Mouse (Mus musculus) neural tube, embryonic 11.5 days (tissue): ENCODE measurements at regions not wholly inside any gene's neighbourhood (a gene's known extent, or its start where the extent isn't known, plus 50 kb on each side); places are given as distances from the start of the nearest gene placed in this dataset.
"Not testable (repeated sequence)": the region's sequence is repeated elsewhere in the genome, so short reads cannot be mapped to it uniquely, and the experiment has no call there.

Source experiments
- ATAC-seq: fragments of 200-750 bp; cut with Nextera tagmentation; 2 replicates; pipeline ENCODE4 v1.8.0; 2017; ENCODE audit warnings: moderate number of reproducible peaks, mild to moderate bottlenecking, moderate TSS enrichment, moderate library complexity; ENCODE audit not compliant: insufficient read depth, low FRiP score, low TSS enrichment
- DNase-seq: peaks from one replicate; pipeline ENCODE4 v3.0.0-alpha.2; 2015; ENCODE audit warnings: low spot score
- H3K27ac ChIP-seq: fragments of 300-500 bp; sonication (generic); 2 replicates; pipeline ENCODE4 v1.5.1; 2014; ENCODE audit warnings: low read depth, mild to moderate bottlenecking, low read length
- H3K27me3 ChIP-seq: fragments of 300-500 bp; sonication (generic); 2 replicates; pipeline ENCODE4 v1.6.1; 2014; ENCODE audit warnings: mild to moderate bottlenecking, low read length, mixed read lengths; ENCODE audit not compliant: control insufficient read depth, insufficient read depth
- H3K36me3 ChIP-seq: fragments of 300-500 bp; sonication (generic); 2 replicates; pipeline ENCODE4 v1.6.1; 2014; ENCODE audit warnings: mild to moderate bottlenecking, low read length, moderate library complexity, mixed read lengths; ENCODE audit not compliant: control insufficient read depth, insufficient read depth
- H3K4me1 ChIP-seq: fragments of 300-500 bp; sonication (generic); 2 replicates; pipeline ENCODE4 v1.6.1; 2014; ENCODE audit warnings: low read length, mixed read lengths; ENCODE audit not compliant: control insufficient read depth, insufficient read depth
- H3K4me2 ChIP-seq: fragments of 300-500 bp; sonication (generic); 2 replicates; pipeline ENCODE4 v1.6.1; 2014; ENCODE audit warnings: low read depth, mild to moderate bottlenecking, moderate library complexity
- H3K4me3 ChIP-seq: fragments of 300-500 bp; sonication (generic); 2 replicates; pipeline ENCODE4 v1.5.1; 2014; ENCODE audit warnings: low read depth, low read length
- H3K9ac ChIP-seq: fragments of 300-500 bp; sonication (generic); 2 replicates; pipeline ENCODE4 v1.6.1; 2014; ENCODE audit warnings: mild to moderate bottlenecking, low read length
- H3K9me3 ChIP-seq: fragments of 300-500 bp; sonication (generic); 2 replicates; pipeline ENCODE4 v1.6.1; 2016; ENCODE audit warnings: low read length; ENCODE audit not compliant: control insufficient read depth
- WGBS: fragments of 180-500 bp; shearing (Covaris S2); extraction: QIAGEN DNeasy Blood & Tissue Kit; methylation state at CpG from one replicate; pipeline ENCODE4 v1.1.7; 2014; 5-methylcytosine and 5-hydroxymethylcytosine counted together

- WGBS: 90% methylated on average over 1 of the region's 1 CpGs
- no peaks in the 10 kb centered on the region for H3K9me3 ChIP-seq
- H3K4me2 ChIP-seq: no peak overlapping the region
- DNase-seq: no peak
- H3K27me3 ChIP-seq: no peaks in the 10 kb centered on the region
- no peaks in the 10 kb centered on the region for H3K4me1 ChIP-seq
- no peak overlapping the region for H3K9ac ChIP-seq
- ATAC-seq: no peak
- no peak overlapping the region for H3K27ac ChIP-seq
- H3K4me3 ChIP-seq: no peak overlapping the region
- no peaks in the 10 kb centered on the region for H3K36me3 ChIP-seq
Measured at GRCm38 (mm10) chr9:113119721-113120120, 588.3 kb downstream of the Pdcd6ip start.

DNA sequence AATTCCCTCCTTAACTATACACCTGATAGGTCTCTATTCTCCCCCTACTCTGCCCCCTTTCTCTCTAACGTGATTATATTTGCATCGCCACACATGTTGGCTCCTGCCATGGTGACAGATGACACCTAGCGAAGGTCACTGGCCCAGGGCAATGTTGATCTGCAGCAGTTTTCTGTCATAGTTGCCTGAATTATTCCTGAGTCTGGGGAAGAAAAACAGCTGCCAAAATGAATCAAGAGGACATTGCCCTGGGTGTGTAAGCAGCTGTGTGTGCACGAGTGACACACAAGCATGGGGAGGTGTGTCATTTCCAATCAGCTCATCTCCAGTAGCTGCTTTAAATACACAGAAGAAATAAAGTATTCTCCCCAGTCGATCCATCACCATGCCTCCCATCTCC lies 592.5 kb downstream of the Pdcd6ip start:
- Histone ChIP-seq H3K9me3 (no peaks in the 10 kb centered on the region), H3K27ac (no peak overlapping the region), H3K9ac (no peak overlapping the region), H3K27me3 (no peaks in the 10 kb centered on the region), H3K4me2 (no peak overlapping the region), H3K4me3 (no peak overlapping the region), H3K36me3 (no peaks in the 10 kb centered on the region), H3K4me1 (no peaks in the 10 kb centered on the region)
- ATAC-seq (no peak), DNase-seq (no peak)
- WGBS: 74% methylated on average over 5 of the region's 5 CpGs

GRCm38 (mm10) chr9:113112753-113113152 lies 595.3 kb downstream of the Pdcd6ip start:
- DNase-seq: no peak

GRCm38 (mm10) chr9:113101733-113102132 lies 606.3 kb downstream of the Pdcd6ip start:
- Histone ChIP-seq H3K4me3 (no peak overlapping the region), H3K36me3 (no peaks in the 10 kb centered on the region), H3K27me3 (no peaks in the 10 kb centered on the region), H3K4me1 (no peaks in the 10 kb centered on the region), H3K9ac (no peak overlapping the region), H3K27ac (no peak overlapping the region), H3K9me3 (no peaks in the 10 kb centered on the region), H3K4me2 (no peak overlapping the region)
- WGBS: 60% methylated on average over 1 of the region's 1 CpGs
- ATAC-seq: no peak
- DNase-seq: no peak

More at GRCm38 (mm10) chr9:113112753-113113152, 595.3 kb downstream of the Pdcd6ip start:
- Histone ChIP-seq H3K4me3 (no peak overlapping the region), H3K9me3 (no peaks in the 10 kb centered on the region), H3K4me2 (no peak overlapping the region), H3K27ac (no peak overlapping the region), H3K36me3 (no peaks in the 10 kb centered on the region), H3K9ac (no peak overlapping the region), H3K27me3 (no peaks in the 10 kb centered on the region), H3K4me1 (no peaks in the 10 kb centered on the region)
- ATAC-seq: no peak

- H3K9ac ChIP-seq: no peak overlapping the region
- ATAC-seq (no peak), DNase-seq (no peak)
- no peak overlapping the region for H3K4me2 ChIP-seq
- H3K27ac ChIP-seq: no peak overlapping the region
- no peaks in the 10 kb centered on the region for H3K27me3 ChIP-seq
- no peaks in the 10 kb centered on the region for H3K4me1 ChIP-seq
- WGBS: 75% methylated on average over 4 of the region's 4 CpGs
- no peak overlapping the region for H3K4me3 ChIP-seq
- H3K9me3 ChIP-seq: no peaks in the 10 kb centered on the region
- H3K36me3 ChIP-seq: no peaks in the 10 kb centered on the region
Measured at GRCm38 (mm10) chr9:113100641-113101040, 607.4 kb downstream of the Pdcd6ip start.

GRCm38 (mm10) chr9:113095421-113095820 lies 612.6 kb downstream of the Pdcd6ip start:
- H3K4me2 ChIP-seq, H3K4me3 ChIP-seq, H3K9ac ChIP-seq, H3K36me3 ChIP-seq, H3K27ac ChIP-seq, H3K9me3 ChIP-seq, H3K27me3 ChIP-seq, ATAC-seq, H3K4me1 ChIP-seq, DNase-seq: not testable (repeated sequence)
- 90% methylated on average over 1 of the region's 1 CpGs for WGBS

DNA sequence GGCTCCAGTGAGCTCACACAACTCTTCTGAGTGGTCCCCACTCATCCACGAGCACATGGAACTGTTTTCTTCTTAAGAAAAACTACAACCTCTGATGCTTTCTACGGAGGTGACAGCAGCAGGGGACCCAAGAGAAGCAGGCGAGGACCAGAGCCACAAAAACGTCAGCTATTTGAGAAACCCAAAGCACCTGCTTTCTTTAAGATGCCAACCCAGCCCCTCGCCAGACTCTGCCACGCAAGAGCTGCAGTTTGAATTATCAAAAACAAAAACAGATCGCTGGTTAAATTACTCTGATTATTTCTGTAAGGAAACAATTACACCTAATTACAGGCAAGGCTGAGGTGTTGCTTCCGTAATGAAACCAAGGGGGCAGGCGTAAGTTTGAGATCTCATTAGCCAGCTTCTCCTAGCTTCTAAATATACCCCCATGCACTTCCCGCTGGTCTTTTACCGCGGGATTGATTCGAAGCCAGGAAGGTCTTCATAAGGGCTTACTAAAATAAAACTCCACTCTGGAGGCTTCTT lies 614.1 kb downstream of the Pdcd6ip start:
- no peaks in the 10 kb centered on the region for H3K9me3 ChIP-seq
- 81% methylated on average over 13 of the region's 13 CpGs for WGBS
- no peaks in the 10 kb centered on the region for H3K27me3 ChIP-seq
- H3K36me3 ChIP-seq: no peaks in the 10 kb centered on the region
- ATAC-seq (no peak), DNase-seq (no peak)
- no peak overlapping the region for H3K27ac ChIP-seq
- no peaks in the 10 kb centered on the region for H3K4me1 ChIP-seq
- H3K9ac ChIP-seq: no peak overlapping the region
- no peak overlapping the region for H3K4me3 ChIP-seq
- no peak overlapping the region for H3K4me2 ChIP-seq

DNA sequence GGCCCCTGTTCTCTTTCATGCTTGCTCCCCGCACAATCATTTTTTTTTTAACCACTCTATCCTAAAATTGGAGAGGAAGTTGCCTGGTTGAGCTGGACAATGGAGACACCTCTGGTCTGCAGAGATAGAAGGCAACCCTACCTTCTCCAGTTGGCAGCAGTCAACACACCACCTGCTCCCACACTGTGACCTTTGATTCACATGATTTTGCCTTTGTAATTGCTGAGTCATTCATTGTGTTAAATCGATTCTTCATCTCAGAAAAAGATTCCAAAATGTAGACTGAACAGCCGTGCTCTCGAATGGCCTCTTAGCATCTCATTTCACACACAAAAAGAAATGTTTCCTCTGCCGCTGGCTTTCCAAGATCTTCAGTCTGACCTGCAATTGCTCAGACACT lies 616.2 kb downstream of the Pdcd6ip start:
- H3K9me3 ChIP-seq: no peaks in the 10 kb centered on the region
- H3K27me3 ChIP-seq: no peaks in the 10 kb centered on the region
- 86% methylated on average over 5 of the region's 5 CpGs for WGBS
- no peaks in the 10 kb centered on the region for H3K36me3 ChIP-seq
- H3K4me2 ChIP-seq: no peak overlapping the region
- H3K27ac ChIP-seq: no peak overlapping the region
- no peak for DNase-seq
- no peak overlapping the region for H3K4me3 ChIP-seq
- no peaks in the 10 kb centered on the region for H3K4me1 ChIP-seq
- no peak for ATAC-seq
- no peak overlapping the region for H3K9ac ChIP-seq

- Histone ChIP-seq H3K27ac (no peak overlapping the region), H3K4me3 (no peak overlapping the region), H3K9me3 (no peaks in the 10 kb centered on the region), H3K4me2 (no peak overlapping the region), H3K9ac (no peak overlapping the region), H3K27me3 (no peaks in the 10 kb centered on the region), H3K4me1 (no peaks in the 10 kb centered on the region), H3K36me3 (no peaks in the 10 kb centered on the region)
- WGBS: 94% methylated on average over 10 of the region's 10 CpGs
- DNase-seq: no peak
- ATAC-seq: no peak
Measured at GRCm38 (mm10) chr9:113087786-113088185, 620.3 kb downstream of the Pdcd6ip start.
